Mouse (Mus musculus) liver, embryonic 14.5 days (tissue): Measurements from ENCODE around the gene Bcl2l1.

Experiments used
- CTCF ChIP-seq: IDR thresholded peaks from 2 replicates; pipeline ENCODE4 v1.5.1; 2016; ENCODE audit warnings: antibody characterized with exemption, low read depth, control low read depth
- EP300 ChIP-seq: IDR thresholded peaks from 2 replicates; pipeline ENCODE4 v1.6.1; 2016; ENCODE audit warnings: antibody characterized with exemption, low read depth

GRCm38 (mm10) chr2:152821566-152821965 lies 10.0 kb downstream of the Bcl2l1 start:
- TF ChIP-seq CTCF (no peak), EP300 (no peak)
